Mouse (Mus musculus) ovary, postnatal 14 days (tissue): Measurements from ENCODE around the gene Nfu1.

Source experiments
- DNase-seq: peaks from one replicate; pipeline ENCODE4 v3.0.0; 2022; ENCODE audit warnings: low spot score

Nfu1 gene

DNA sequence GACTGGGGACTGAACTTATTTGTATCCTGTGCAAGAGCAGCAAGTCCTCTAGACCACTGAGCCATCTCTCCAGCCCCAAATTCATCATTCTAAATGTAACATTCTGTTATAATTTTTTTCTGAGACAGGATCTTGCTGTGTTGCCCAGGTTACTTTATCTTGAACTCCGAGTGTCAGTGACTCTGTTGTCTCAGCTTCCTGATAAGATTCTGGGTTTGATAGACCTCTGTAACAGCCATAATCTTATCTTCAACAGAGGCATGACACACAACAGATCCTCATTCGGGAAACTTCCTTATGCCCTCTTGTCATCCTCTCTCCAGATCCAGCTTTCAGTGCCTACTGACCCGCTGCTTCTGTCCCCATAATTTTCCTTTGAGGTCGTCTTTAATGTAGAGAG is 63.7 kb downstream of the Nfu1 start:
- DNase-seq: no peak

DNA sequence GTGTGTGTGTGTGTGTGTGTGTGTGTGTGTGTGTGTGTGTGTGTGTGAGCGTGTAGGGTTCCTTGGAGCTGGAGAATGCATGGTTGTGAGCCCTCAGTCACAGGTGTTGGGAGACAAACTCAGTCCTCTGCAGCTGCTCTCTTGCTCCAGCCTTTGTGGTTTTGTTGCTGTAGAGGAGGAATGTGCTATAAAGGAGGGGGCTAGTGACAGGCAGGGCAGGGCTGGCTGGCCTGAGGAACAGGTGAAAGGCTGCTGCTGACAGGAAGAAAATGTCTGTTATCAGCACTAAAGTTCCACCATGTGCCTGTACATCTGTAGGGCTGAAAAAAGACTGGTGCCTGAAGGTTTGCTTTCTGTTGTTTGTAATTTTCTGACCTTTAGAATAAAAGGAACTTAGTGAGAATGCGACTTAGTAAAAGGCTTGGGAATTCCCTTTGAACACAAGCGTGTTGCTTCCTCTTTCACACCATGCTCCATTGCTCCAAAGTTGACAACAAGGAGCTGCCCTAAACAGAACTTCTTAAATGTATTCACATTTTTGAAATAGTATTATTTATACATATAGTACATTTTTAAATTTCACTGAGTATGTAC is 66.2 kb downstream of the Nfu1 start:
- DNase-seq: no peak
